Mouse (Mus musculus): ENCODE data around the gene Gm21117. TPM values are rescaled to one million over a fixed set of nuclear protein-coding genes. Genes with fewer than 3 reads are reported as not detected.
"Not testable (repeated sequence)": the region's sequence is repeated elsewhere in the genome, so short reads cannot be mapped to it uniquely, and the experiment has no call there.

Gm21117 gene
- not detected for total RNA-seq (2021)
- long read RNA-seq, experiment 1 = 0 reads
- long read RNA-seq, experiment 2 = 0 reads

DNA sequence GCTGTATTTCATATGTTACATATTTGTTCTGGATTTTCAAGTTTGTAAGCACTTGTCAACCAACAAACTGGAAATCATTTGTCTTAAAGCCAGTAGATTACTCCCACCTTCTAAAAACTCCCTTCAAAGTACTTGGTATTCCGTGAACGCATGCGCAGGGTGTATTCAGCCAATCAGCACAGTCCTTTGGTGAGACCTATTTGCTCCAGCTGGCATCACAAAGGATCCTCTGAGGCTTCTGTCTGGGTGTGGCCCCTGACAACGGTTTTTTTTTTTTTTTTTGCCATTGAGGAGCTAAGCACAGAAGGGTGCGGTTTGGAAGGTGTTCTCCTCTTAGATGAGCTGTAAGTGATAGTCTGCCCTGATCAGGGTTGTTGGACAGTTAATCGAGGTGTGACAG lies at the start of gene Gm21117:
Gm21117 (plus strand) TSS at position 301 of the 400 bp plus-strand sequence.
- not testable (repeated sequence) for DNase-seq

Measured in adrenal gland, postnatal 36 days (tissue).